ENCODE assay signal across 9 mouse cellular contexts in the genomic region with DNA sequence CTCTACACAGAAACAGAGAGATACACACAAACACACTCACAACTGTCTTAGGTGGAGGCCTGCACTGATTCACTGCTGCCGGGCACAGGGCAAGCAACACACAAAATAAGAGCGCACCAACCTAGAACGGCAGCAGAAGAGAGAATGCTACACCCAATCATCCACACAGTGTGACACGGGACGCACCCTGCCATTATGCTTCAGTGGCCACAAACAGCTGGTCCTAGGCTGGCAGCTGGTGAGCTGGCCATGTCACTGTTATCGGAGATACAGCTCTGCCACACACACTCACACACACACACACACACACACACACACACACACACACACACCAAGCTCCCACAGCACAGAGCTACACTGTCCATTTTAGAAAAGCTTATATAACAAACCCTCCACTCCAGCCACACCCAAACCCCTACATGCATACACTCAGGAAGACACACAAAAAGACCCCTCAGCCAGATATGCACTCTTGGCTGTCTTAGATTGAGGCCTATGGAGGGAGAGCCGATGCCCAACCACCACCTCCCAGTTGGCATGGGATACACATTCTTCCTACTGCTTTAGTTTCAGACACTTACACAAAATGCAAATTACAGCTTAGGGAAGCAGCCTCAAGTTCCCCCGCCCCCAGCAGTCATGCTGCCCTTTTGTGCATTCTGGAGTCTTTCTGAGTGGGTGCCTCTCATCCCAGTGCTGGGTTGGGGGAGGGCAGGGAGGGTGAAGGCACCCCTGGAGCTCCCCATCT.
DNase-seq lines count a peak whose midpoint lies in the region; ATAC-seq and TF ChIP-seq lines count a peak whose summit lies in the region.
"Had no signal": no experiment of that assay in that cellular context is flagged by ENCODE, and none has a peak within 500 bp of the region (broad histone marks: within the 10 kb centered on the region; RNA-seq: fewer than 3 reads in every experiment).

No protein-coding gene starts in this region.

- TF ChIP-seq EP300 in lung, postnatal 0 days (IDR thresholded peaks at IDR 0.05) = no peak

- peak; percentile 44 for ATAC-seq in embryonic facial prominence, embryonic 14.5 days (ENCODE audit: low read depth)
- peak; percentile 71 for ATAC-seq in hindbrain, embryonic 15.5 days (ENCODE audit: low FRiP score, low read depth)
- peak; percentile 62 for ATAC-seq in midbrain, postnatal 0 days (ENCODE audit: low FRiP score)
- ATAC-seq in lung, postnatal 0 days = no peak

- peaks cover 30% of the 10 kb centered on the region for H3K36me3 ChIP-seq in E14TG2a.4 (ENCODE audit: insufficient read depth, low read length)
- H3K36me3 ChIP-seq in embryonic facial prominence, embryonic 14.5 days (ENCODE audit: control insufficient read depth, insufficient read depth, low read length) = peaks cover 31% of the 10 kb centered on the region
- H3K36me3 ChIP-seq in hindbrain, embryonic 15.5 days = no peaks in the 10 kb centered on the region
- no peaks in the 10 kb centered on the region; the same call in 1 of the 2 replicates for H3K36me3 ChIP-seq in midbrain, postnatal 0 days (ENCODE audit: insufficient read depth, low read length)
- H3K36me3 ChIP-seq in lung, postnatal 0 days (ENCODE audit: insufficient read depth, low read length) = peaks cover 24% of the 10 kb centered on the region; the same call in 1 of the 2 replicates

- peak; percentile 61 for DNase-seq in embryonic facial prominence, embryonic 14.5 days (ENCODE audit: low spot score)
- DNase-seq in midbrain, postnatal 0 days (ENCODE audit: low spot score) = peak; percentile 40
- DNase-seq in lung, postnatal 0 days (ENCODE audit: low spot score) = no peak
- no peak for DNase-seq in thymus, postnatal 14 days
- DNase-seq in kidney, postnatal 10 days = no peak
- DNase-seq in heart, adult 8-10 months (ENCODE audit: low spot score) = no peak
- DNase-seq: lung, postnatal 4 days had no signal

- H3K4me2 ChIP-seq in embryonic facial prominence, embryonic 14.5 days (ENCODE audit: low read depth, low read length) = no peak overlapping the region
- H3K4me2 ChIP-seq in hindbrain, embryonic 15.5 days = no peak overlapping the region
- H3K4me2 ChIP-seq in midbrain, postnatal 0 days (ENCODE audit: low read depth, low read length, poor library complexity, severe bottlenecking) = no peak overlapping the region
- no peak overlapping the region for H3K4me2 ChIP-seq in lung, postnatal 0 days (replicated peaks; ENCODE audit: low read depth, low read length)

- no peak for TF ChIP-seq CTCF in E14TG2a.4 (conservative IDR thresholded peaks at IDR 0.05; ENCODE audit: low read length)
- TF ChIP-seq CTCF in midbrain, postnatal 0 days (IDR thresholded peaks at IDR 0.05) = no peak
- TF ChIP-seq CTCF in lung, postnatal 0 days (IDR thresholded peaks at IDR 0.05) = no peak

- peaks cover 81% of the 10 kb centered on the region for H3K4me1 ChIP-seq in E14TG2a.4 (replicated peaks; ENCODE audit: low read depth, low read length)
- H3K4me1 ChIP-seq in embryonic facial prominence, embryonic 14.5 days (ENCODE audit: control insufficient read depth, insufficient read depth, low read length) = peaks cover 19% of the 10 kb centered on the region
- H3K4me1 ChIP-seq in hindbrain, embryonic 15.5 days (replicated peaks) = peaks cover 26% of the 10 kb centered on the region
- no peaks in the 10 kb centered on the region for H3K4me1 ChIP-seq in midbrain, postnatal 0 days (ENCODE audit: insufficient read depth, low read length)
- no peaks in the 10 kb centered on the region for H3K4me1 ChIP-seq in lung, postnatal 0 days (ENCODE audit: insufficient read depth, low read depth, low read length)

- H3K27me3 ChIP-seq in E14TG2a.4 (ENCODE audit: insufficient read depth, low read length) = no peaks in the 10 kb centered on the region
- no peaks in the 10 kb centered on the region for H3K27me3 ChIP-seq in embryonic facial prominence, embryonic 14.5 days (replicated peaks; ENCODE audit: control insufficient read depth, insufficient read depth, low read length)
- H3K27me3 ChIP-seq in hindbrain, embryonic 15.5 days = no peaks in the 10 kb centered on the region
- no peaks in the 10 kb centered on the region for H3K27me3 ChIP-seq in midbrain, postnatal 0 days (ENCODE audit: insufficient read depth, low read length)
- no peaks in the 10 kb centered on the region for H3K27me3 ChIP-seq in lung, postnatal 0 days (replicated peaks; ENCODE audit: insufficient read depth, low read length)

- H3K9ac ChIP-seq in embryonic facial prominence, embryonic 14.5 days (ENCODE audit: low read depth, low read length) = peak overlapping the region; percentile 19; the same call in 1 of the 2 replicates
- no peak overlapping the region for H3K9ac ChIP-seq in hindbrain, embryonic 15.5 days
- no peak overlapping the region for H3K9ac ChIP-seq in midbrain, postnatal 0 days (replicated peaks; ENCODE audit: low read length, poor library complexity, severe bottlenecking)
- H3K9ac ChIP-seq in lung, postnatal 0 days (replicated peaks; ENCODE audit: low read depth) = no peak overlapping the region

- no peaks in the 10 kb centered on the region for H3K9me3 ChIP-seq in E14TG2a.4 (ENCODE audit: low read length)
- H3K9me3 ChIP-seq in embryonic facial prominence, embryonic 14.5 days (ENCODE audit: control insufficient read depth, low read length) = no peaks in the 10 kb centered on the region
- H3K9me3 ChIP-seq in hindbrain, embryonic 15.5 days = no peaks in the 10 kb centered on the region
- H3K9me3 ChIP-seq in midbrain, postnatal 0 days (ENCODE audit: low read length) = no peaks in the 10 kb centered on the region
- no peaks in the 10 kb centered on the region for H3K9me3 ChIP-seq in lung, postnatal 0 days (ENCODE audit: low read length)

- peak overlapping the region; percentile 41 for H3K4me3 ChIP-seq in E14TG2a.4 (replicated peaks; ENCODE audit: low read length)
- H3K4me3 ChIP-seq in embryonic facial prominence, embryonic 14.5 days (ENCODE audit: low read depth, low read length) = no peak overlapping the region
- no peak overlapping the region for H3K4me3 ChIP-seq in hindbrain, embryonic 15.5 days
- H3K4me3 ChIP-seq in midbrain, postnatal 0 days (ENCODE audit: low read depth, low read length) = no peak overlapping the region
- H3K4me3 ChIP-seq in lung, postnatal 0 days (ENCODE audit: low read depth, low read length) = no peak overlapping the region

- 83% methylated on average over 8 of the region's 8 CpGs for WGBS in embryonic facial prominence, embryonic 14.5 days
- 50% methylated on average over 8 of the region's 8 CpGs for WGBS in hindbrain, embryonic 15.5 days
- 57% methylated on average over 8 of the region's 8 CpGs for WGBS in midbrain, postnatal 0 days
- WGBS in lung, postnatal 0 days = 79% methylated on average over 8 of the region's 8 CpGs

- H3K27ac ChIP-seq in embryonic facial prominence, embryonic 14.5 days (replicated peaks; ENCODE audit: low read depth, low read length) = peak overlapping the region; percentile 61
- peak overlapping the region; percentile 28 for H3K27ac ChIP-seq in hindbrain, embryonic 15.5 days (replicated peaks)
- H3K27ac ChIP-seq in midbrain, postnatal 0 days (ENCODE audit: low read depth, low read length) = no peak overlapping the region
- H3K27ac ChIP-seq in lung, postnatal 0 days (ENCODE audit: low read length) = no peak overlapping the region

Comparison
In these comparisons a context has a peak if more than half of its experiments do, and no peak if none do; other contexts are left out.
1. DNase-seq: peak in embryonic facial prominence, embryonic 14.5 days (single experiment) and midbrain, postnatal 0 days (single experiment); none in lung, postnatal 0 days (single experiment), thymus, postnatal 14 days (single experiment), kidney, postnatal 10 days (single experiment) and heart, adult 8-10 months (single experiment).
2. H3K27ac ChIP-seq: peak in embryonic facial prominence, embryonic 14.5 days (single experiment) and hindbrain, embryonic 15.5 days (single experiment); none in midbrain, postnatal 0 days (single experiment) and lung, postnatal 0 days (single experiment).